In genomic region chr7:82783071-82783470, GRCm38 (mm10) we compare ENCODE assay signal across 13 mouse cellular contexts.
"Had no signal": no experiment of that assay in that cellular context is flagged by ENCODE, and none has a peak within 500 bp of the region (broad histone marks: within the 10 kb centered on the region; RNA-seq: fewer than 3 reads in every experiment).

No protein-coding gene starts in this region.

- H3K4me2 ChIP-seq: limb, embryonic 12.5 days; liver, embryonic 13.5 days; lung, embryonic 15.5 days; neural tube, embryonic 15.5 days had no signal

- H3K36me3 ChIP-seq: liver, embryonic 13.5 days; lung, embryonic 15.5 days; neural tube, embryonic 15.5 days had no signal

- H3K27me3 ChIP-seq: limb, embryonic 12.5 days; liver, embryonic 13.5 days; lung, embryonic 15.5 days; neural tube, embryonic 15.5 days had no signal

- H3K9ac ChIP-seq: limb, embryonic 12.5 days; liver, embryonic 13.5 days; liver, postnatal 0 days; lung, embryonic 15.5 days; neural tube, embryonic 15.5 days had no signal

- H3K4me1 ChIP-seq: limb, embryonic 12.5 days; liver, embryonic 13.5 days had no signal

- DNase-seq: liver; liver, embryonic 13.5 days; liver, postnatal 0 days; midbrain, embryonic 14.5 days; right cerebral cortex, adult 18-20 months; thymus, postnatal 25 days had no signal

- H3K9me3 ChIP-seq: limb, embryonic 12.5 days; liver, embryonic 13.5 days; lung, embryonic 15.5 days; neural tube, embryonic 15.5 days had no signal

- H3K27ac ChIP-seq: layer of hippocampus, adult 2 months; limb, embryonic 12.5 days; liver, embryonic 13.5 days; lung, embryonic 15.5 days; neural tube, embryonic 15.5 days; stomach, postnatal 0 days had no signal

- H3K4me3 ChIP-seq: layer of hippocampus, adult 2 months; limb, embryonic 12.5 days; liver, embryonic 13.5 days; lung, embryonic 15.5 days; myocyte; neural tube, embryonic 15.5 days had no signal

- ATAC-seq: inflammation-experienced regulatory T-cells, adult 6 months; liver, postnatal 0 days had no signal
